Mouse (Mus musculus): ENCODE measurements around the gene Rin3. TPM values are rescaled to one million over a fixed set of nuclear protein-coding genes. Genes with fewer than 3 reads are reported as not detected.

The Rin3 gene
- polyA plus RNA-seq, 1 experiment from 2014 or later, result 3.5 TPM

GRCm38 (mm10) chr12:102310261-102310660, 27.4 kb downstream of the Rin3 start:
- H3K36me3 ChIP-seq (ENCODE audit: control insufficient read depth, insufficient read depth, low read length), result no peaks in the 10 kb centered on the region
- 92% methylated on average over 3 of the region's 3 CpGs for WGBS
- no peak for ATAC-seq (ENCODE audit: low FRiP score, low TSS enrichment)

GRCm38 (mm10) chr12:102311454-102311853, 28.6 kb downstream of the Rin3 start:
- 93% methylated on average over 5 of the region's 5 CpGs for WGBS
- H3K4me3 ChIP-seq (replicated peaks; ENCODE audit: low read depth, low read length), result no peak overlapping the region
- no peaks in the 10 kb centered on the region for H3K27me3 ChIP-seq (ENCODE audit: control insufficient read depth, insufficient read depth, low read length)
- no peaks in the 10 kb centered on the region for H3K9me3 ChIP-seq (ENCODE audit: control insufficient read depth, low read length)
- ATAC-seq (ENCODE audit: low FRiP score, low TSS enrichment), result no peak
- H3K27ac ChIP-seq (replicated peaks; ENCODE audit: low read depth, low read length), result no peak overlapping the region
- no peak overlapping the region for H3K4me2 ChIP-seq (ENCODE audit: low read length)
- no peaks in the 10 kb centered on the region for H3K36me3 ChIP-seq (ENCODE audit: control insufficient read depth, insufficient read depth, low read length)
- H3K9ac ChIP-seq (replicated peaks; ENCODE audit: low read length), result no peak overlapping the region
- H3K4me1 ChIP-seq (ENCODE audit: control insufficient read depth, insufficient read depth, low read length), result 0 out of 2 replicates have a peak, but pooled peaks cover 8% of the 10 kb centered on the region
- no peak for DNase-seq

More at GRCm38 (mm10) chr12:102310261-102310660, 27.4 kb downstream of the Rin3 start:
- H3K4me1 ChIP-seq (ENCODE audit: control insufficient read depth, insufficient read depth, low read length), result 0 out of 2 replicates have a peak, but pooled peaks cover 8% of the 10 kb centered on the region
- H3K27me3 ChIP-seq (ENCODE audit: control insufficient read depth, insufficient read depth, low read length), result no peaks in the 10 kb centered on the region
- no peak for DNase-seq
- H3K9me3 ChIP-seq (ENCODE audit: control insufficient read depth, low read length), result no peaks in the 10 kb centered on the region
- H3K4me3 ChIP-seq (replicated peaks; ENCODE audit: low read depth, low read length), result no peak overlapping the region
- H3K4me2 ChIP-seq (ENCODE audit: low read length), result no peak overlapping the region
- no peak overlapping the region for H3K27ac ChIP-seq (replicated peaks; ENCODE audit: low read depth, low read length)
- H3K9ac ChIP-seq (replicated peaks; ENCODE audit: low read length), result no peak overlapping the region

GRCm38 (mm10) chr12:102319150-102319549, 36.3 kb downstream of the Rin3 start:
- H3K9me3 ChIP-seq (ENCODE audit: control insufficient read depth, low read length), result no peaks in the 10 kb centered on the region
- H3K27me3 ChIP-seq (ENCODE audit: control insufficient read depth, insufficient read depth, low read length), result no peaks in the 10 kb centered on the region
- H3K27ac ChIP-seq (replicated peaks; ENCODE audit: low read depth, low read length), result no peak overlapping the region
- no peak for DNase-seq
- H3K9ac ChIP-seq (replicated peaks; ENCODE audit: low read length), result no peak overlapping the region
- 33% methylated on average over 2 of the region's 2 CpGs for WGBS
- no peak overlapping the region for H3K4me3 ChIP-seq (replicated peaks; ENCODE audit: low read depth, low read length)
- H3K36me3 ChIP-seq (ENCODE audit: control insufficient read depth, insufficient read depth, low read length), result no peaks in the 10 kb centered on the region
- H3K4me2 ChIP-seq (ENCODE audit: low read length), result no peak overlapping the region
- H3K4me1 ChIP-seq (ENCODE audit: control insufficient read depth, insufficient read depth, low read length), result no peaks in the 10 kb centered on the region
- ATAC-seq (ENCODE audit: low FRiP score, low TSS enrichment), result no peak

- no peak overlapping the region for H3K9ac ChIP-seq (replicated peaks; ENCODE audit: low read length)
- WGBS, result 88% methylated on average over 2 of the region's 2 CpGs
- no peaks in the 10 kb centered on the region for H3K9me3 ChIP-seq (ENCODE audit: control insufficient read depth, low read length)
- no peaks in the 10 kb centered on the region for H3K4me1 ChIP-seq (ENCODE audit: control insufficient read depth, insufficient read depth, low read length)
- no peak for DNase-seq
- no peak overlapping the region for H3K4me3 ChIP-seq (replicated peaks; ENCODE audit: low read depth, low read length)
- no peaks in the 10 kb centered on the region for H3K36me3 ChIP-seq (ENCODE audit: control insufficient read depth, insufficient read depth, low read length)
- H3K27ac ChIP-seq (replicated peaks; ENCODE audit: low read depth, low read length), result no peak overlapping the region
- H3K27me3 ChIP-seq (ENCODE audit: control insufficient read depth, insufficient read depth, low read length), result no peaks in the 10 kb centered on the region
- no peak overlapping the region for H3K4me2 ChIP-seq (ENCODE audit: low read length)
- no peak for ATAC-seq (ENCODE audit: low FRiP score, low TSS enrichment)
Measured at GRCm38 (mm10) chr12:102319899-102320298, 37.1 kb downstream of the Rin3 start.

- ATAC-seq (ENCODE audit: low FRiP score, low TSS enrichment), result no peak
- 60% methylated on average over 2 of the region's 2 CpGs for WGBS
- H3K27me3 ChIP-seq (ENCODE audit: control insufficient read depth, insufficient read depth, low read length), result no peaks in the 10 kb centered on the region
- no peak for DNase-seq
- H3K4me3 ChIP-seq (replicated peaks; ENCODE audit: low read depth, low read length), result no peak overlapping the region
- no peaks in the 10 kb centered on the region for H3K9me3 ChIP-seq (ENCODE audit: control insufficient read depth, low read length)
- H3K9ac ChIP-seq (replicated peaks; ENCODE audit: low read length), result no peak overlapping the region
- no peak overlapping the region for H3K4me2 ChIP-seq (ENCODE audit: low read length)
- no peak overlapping the region for H3K27ac ChIP-seq (replicated peaks; ENCODE audit: low read depth, low read length)
- no peaks in the 10 kb centered on the region for H3K36me3 ChIP-seq (ENCODE audit: control insufficient read depth, insufficient read depth, low read length)
- H3K4me1 ChIP-seq (ENCODE audit: control insufficient read depth, insufficient read depth, low read length), result no peaks in the 10 kb centered on the region
Measured at GRCm38 (mm10) chr12:102320322-102320721, 37.5 kb downstream of the Rin3 start.

- Histone ChIP-seq H3K4me1 (ENCODE audit: control insufficient read depth, insufficient read depth, low read length) (no peaks in the 10 kb centered on the region), H3K9ac (replicated peaks; ENCODE audit: low read length) (no peak overlapping the region), H3K27me3 (ENCODE audit: control insufficient read depth, insufficient read depth, low read length) (no peaks in the 10 kb centered on the region), H3K9me3 (ENCODE audit: control insufficient read depth, low read length) (no peaks in the 10 kb centered on the region), H3K27ac (replicated peaks; ENCODE audit: low read depth, low read length) (no peak overlapping the region), H3K36me3 (ENCODE audit: control insufficient read depth, insufficient read depth, low read length) (no peaks in the 10 kb centered on the region), H3K4me3 (replicated peaks; ENCODE audit: low read depth, low read length) (no peak overlapping the region), H3K4me2 (ENCODE audit: low read length) (no peak overlapping the region)
- no peak for DNase-seq
- 90% methylated on average over 4 of the region's 4 CpGs for WGBS
- no peak for ATAC-seq (ENCODE audit: low FRiP score, low TSS enrichment)
Measured at GRCm38 (mm10) chr12:102321064-102321728, 38.3 kb downstream of the Rin3 start.

GRCm38 (mm10) chr12:102321855-102322254, 39.0 kb downstream of the Rin3 start:
- DNase-seq (no peak), ATAC-seq (ENCODE audit: low FRiP score, low TSS enrichment) (no peak)
- 93% methylated on average over 5 of the region's 5 CpGs for WGBS
- no peaks in the 10 kb centered on the region for H3K36me3 ChIP-seq (ENCODE audit: control insufficient read depth, insufficient read depth, low read length)
- H3K4me1 ChIP-seq (ENCODE audit: control insufficient read depth, insufficient read depth, low read length), result no peaks in the 10 kb centered on the region
- no peak overlapping the region for H3K9ac ChIP-seq (replicated peaks; ENCODE audit: low read length)
- H3K9me3 ChIP-seq (ENCODE audit: control insufficient read depth, low read length), result no peaks in the 10 kb centered on the region
- H3K27ac ChIP-seq (replicated peaks; ENCODE audit: low read depth, low read length), result no peak overlapping the region
- no peaks in the 10 kb centered on the region for H3K27me3 ChIP-seq (ENCODE audit: control insufficient read depth, insufficient read depth, low read length)
- no peak overlapping the region for H3K4me2 ChIP-seq (ENCODE audit: low read length)
- H3K4me3 ChIP-seq (replicated peaks; ENCODE audit: low read depth, low read length), result no peak overlapping the region

GRCm38 (mm10) chr12:102323392-102323791, 40.5 kb downstream of the Rin3 start:
- H3K4me1 ChIP-seq (ENCODE audit: control insufficient read depth, insufficient read depth, low read length), result no peaks in the 10 kb centered on the region
- ATAC-seq (ENCODE audit: low FRiP score, low TSS enrichment) (no peak), DNase-seq (no peak)
- H3K9ac ChIP-seq (replicated peaks; ENCODE audit: low read length), result no peak overlapping the region
- WGBS, result 94% methylated on average over 2 of the region's 2 CpGs
- no peaks in the 10 kb centered on the region for H3K27me3 ChIP-seq (ENCODE audit: control insufficient read depth, insufficient read depth, low read length)
- no peak overlapping the region for H3K27ac ChIP-seq (replicated peaks; ENCODE audit: low read depth, low read length)
- no peaks in the 10 kb centered on the region for H3K36me3 ChIP-seq (ENCODE audit: control insufficient read depth, insufficient read depth, low read length)
- H3K9me3 ChIP-seq (ENCODE audit: control insufficient read depth, low read length), result no peaks in the 10 kb centered on the region
- H3K4me3 ChIP-seq (replicated peaks; ENCODE audit: low read depth, low read length), result no peak overlapping the region
- H3K4me2 ChIP-seq (ENCODE audit: low read length), result no peak overlapping the region

GRCm38 (mm10) chr12:102324156-102324885, 41.5 kb downstream of the Rin3 start:
- H3K4me2 ChIP-seq (ENCODE audit: low read length), result no peak overlapping the region
- ATAC-seq (ENCODE audit: low FRiP score, low TSS enrichment) (no peak), DNase-seq (no peak)
- no peak overlapping the region for H3K9ac ChIP-seq (replicated peaks; ENCODE audit: low read length)
- H3K36me3 ChIP-seq (ENCODE audit: control insufficient read depth, insufficient read depth, low read length), result no peaks in the 10 kb centered on the region
- H3K9me3 ChIP-seq (ENCODE audit: control insufficient read depth, low read length), result no peaks in the 10 kb centered on the region
- H3K27me3 ChIP-seq (ENCODE audit: control insufficient read depth, insufficient read depth, low read length), result no peaks in the 10 kb centered on the region
- no peaks in the 10 kb centered on the region for H3K4me1 ChIP-seq (ENCODE audit: control insufficient read depth, insufficient read depth, low read length)
- H3K4me3 ChIP-seq (replicated peaks; ENCODE audit: low read depth, low read length), result no peak overlapping the region
- H3K27ac ChIP-seq (replicated peaks; ENCODE audit: low read depth, low read length), result no peak overlapping the region
- 85% methylated on average over 6 of the region's 6 CpGs for WGBS
